ENCODE assay signal across 9 mouse cellular contexts in genomic region chr6:107012938-107013511, GRCm38 (mm10).
A peak's percentile ranks its signal among the peaks of the same experiment; 100 is the strongest.
DNase-seq lines count a peak whose midpoint lies in the region; ATAC-seq lines count a peak whose summit lies in the region.
"Had no signal": no experiment of that assay in that cellular context is flagged by ENCODE, and none has a peak within 500 bp of the region (broad histone marks: within the 10 kb centered on the region; RNA-seq: fewer than 3 reads in every experiment).

No protein-coding gene starts in this region.

- 0 out of 2 replicates have a peak overlapping the region, but pooled peaks have one; percentile 2 for H3K4me3 ChIP-seq in midbrain, embryonic 11.5 days (ENCODE audit: low read depth, low read length)

- H3K4me1 ChIP-seq in midbrain, embryonic 11.5 days (ENCODE audit: control insufficient read depth, insufficient read depth, low read length), result peaks cover 6% of the 10 kb centered on the region

- DNase-seq in adrenal gland, adult 2 months, result peak; percentile 16
- no peak for DNase-seq in adrenal gland, postnatal 4 days (ENCODE audit: low spot score in 2 of 2)
- peak; percentile 1 for DNase-seq in ovary, postnatal 14 days (ENCODE audit: low spot score)
- DNase-seq in ovary, postnatal 10 days (ENCODE audit: low spot score), result no peak
- DNase-seq in midbrain, embryonic 11.5 days (ENCODE audit: low spot score, missing footprints), result peak; percentile 94
- DNase-seq in layer of hippocampus, adult 11-12 months (ENCODE audit: low spot score), result no peak
- DNase-seq in c-Kit-positive CD71-positive TER-119-positive erythroid progenitor cells, embryonic 14.5 days (ENCODE audit: low spot score), result no peak
- DNase-seq: thymus, postnatal 14 days had no signal

- no peaks in the 10 kb centered on the region for H3K36me3 ChIP-seq in midbrain, embryonic 11.5 days (ENCODE audit: control insufficient read depth, insufficient read depth, low read length)

- peak overlapping the region; percentile 67 for H3K27ac ChIP-seq in midbrain, embryonic 11.5 days (ENCODE audit: low read depth, low read length)

- ATAC-seq in midbrain, embryonic 11.5 days (ENCODE audit: low FRiP score), result peak; percentile 81
- ATAC-seq in CD4-positive, CD25-positive, alpha-beta regulatory T cell, adult 4 months, result no peak

- H3K4me2 ChIP-seq in midbrain, embryonic 11.5 days, result peak overlapping the region; percentile 35

- 12% methylated on average over 9 of the region's 9 CpGs for WGBS in midbrain, embryonic 11.5 days

- peak overlapping the region; percentile 48 for H3K9ac ChIP-seq in midbrain, embryonic 11.5 days (ENCODE audit: low read length)

- H3K27me3 ChIP-seq in midbrain, embryonic 11.5 days (ENCODE audit: control insufficient read depth, insufficient read depth, low read length), result no peaks in the 10 kb centered on the region

- no peaks in the 10 kb centered on the region for H3K9me3 ChIP-seq in midbrain, embryonic 11.5 days (ENCODE audit: control insufficient read depth, low read length)

Comparison
In these comparisons a context has a peak if more than half of its experiments do, and no peak if none do; other contexts are left out.
1. DNase-seq: peak in adrenal gland, adult 2 months (single experiment), ovary, postnatal 14 days (single experiment) and midbrain, embryonic 11.5 days (single experiment); none in adrenal gland, postnatal 4 days (0 of 2), ovary, postnatal 10 days (single experiment), layer of hippocampus, adult 11-12 months (single experiment) and c-Kit-positive CD71-positive TER-119-positive erythroid progenitor cells, embryonic 14.5 days (single experiment).